Mouse (Mus musculus): ENCODE measurements at regions not wholly inside any gene's neighbourhood (a gene's known extent, or its start where the extent isn't known, plus 50 kb on each side); places are given as distances from the start of the nearest gene placed in this dataset.

DNA sequence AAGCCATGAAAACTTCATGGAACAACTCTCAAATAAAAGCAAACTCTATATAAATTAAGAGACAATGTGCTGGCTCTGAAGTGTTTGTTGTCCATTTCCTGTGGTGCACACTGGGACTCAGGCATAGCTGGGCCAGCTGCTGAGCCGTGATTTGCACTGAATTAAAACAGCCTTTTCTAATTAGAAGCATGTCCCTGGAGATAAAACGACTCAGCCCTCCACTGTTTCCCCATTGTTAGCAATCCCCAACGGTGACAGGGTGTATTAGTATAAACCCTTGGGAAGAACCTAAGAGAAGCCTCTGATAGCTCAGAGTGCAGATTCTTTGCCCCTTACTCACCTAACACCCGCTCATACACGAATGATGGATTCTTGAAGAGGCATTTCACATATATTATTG, 182.9 kb upstream of the Gm12728 start:
- no peaks in the 10 kb centered on the region for H3K27me3 ChIP-seq (ENCODE audit: control insufficient read depth, insufficient read depth, insufficient read length)
- no peaks in the 10 kb centered on the region for H3K36me3 ChIP-seq (ENCODE audit: control insufficient read depth, insufficient read depth)
- H3K4me3 ChIP-seq = no peak overlapping the region
- H3K79me2 ChIP-seq (ENCODE audit: control insufficient read depth, insufficient read depth) = no peaks in the 10 kb centered on the region
- H3ac ChIP-seq (ENCODE audit: control insufficient read depth, insufficient read length) = no peak overlapping the region
- TF ChIP-seq POLR2AphosphoS2 (IDR thresholded peaks at IDR 0.05; ENCODE audit: insufficient read length, low read depth) (no peak), E2F4 (IDR thresholded peaks at IDR 0.05; ENCODE audit: insufficient read depth) (no peak), REST (IDR thresholded peaks at IDR 0.05; ENCODE audit: insufficient read depth, insufficient read length) (no peak), MYOD1 (IDR thresholded peaks at IDR 0.05; ENCODE audit: control insufficient read depth in 1 of 3, insufficient read length in 2 of 3, low read depth in 2 of 3) (no peak), POLR2A (IDR thresholded peaks at IDR 0.05; ENCODE audit: insufficient read length, low read depth) (no peak), USF1 (IDR thresholded peaks at IDR 0.05; ENCODE audit: low read depth) (no peak)
- H3K4me2 ChIP-seq (ENCODE audit: low read depth) = no peak overlapping the region

DNA sequence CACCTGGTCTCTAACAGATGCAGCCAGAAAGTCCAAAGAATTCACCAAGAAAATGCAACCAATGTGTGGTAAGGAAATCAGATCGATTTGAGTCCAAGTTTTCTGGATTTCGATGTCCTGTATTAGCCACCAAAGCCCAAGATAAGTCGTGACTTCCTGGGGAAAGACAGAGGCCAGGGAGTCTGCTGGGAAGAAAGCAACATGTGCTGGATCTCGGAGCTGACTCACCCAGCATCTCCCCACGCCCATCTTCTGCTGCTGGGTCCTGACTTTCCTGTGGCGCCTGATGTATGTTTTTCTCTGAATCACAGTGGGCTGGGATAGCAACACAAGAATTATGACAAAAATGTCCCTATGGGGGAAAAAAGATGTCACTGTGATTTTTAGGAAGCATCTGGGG, 178.8 kb upstream of the Gm12728 start:
- Histone ChIP-seq H3K79me2 (ENCODE audit: control insufficient read depth, insufficient read depth) (no peaks in the 10 kb centered on the region), H3ac (ENCODE audit: control insufficient read depth, insufficient read length) (no peak overlapping the region), H3K4me3 (no peak overlapping the region), H3K36me3 (ENCODE audit: control insufficient read depth, insufficient read depth) (no peaks in the 10 kb centered on the region), H3K27me3 (ENCODE audit: control insufficient read depth, insufficient read depth, insufficient read length) (no peaks in the 10 kb centered on the region), H3K4me2 (ENCODE audit: low read depth) (peak overlapping the region; percentile 19)
- TF ChIP-seq POLR2AphosphoS2 (IDR thresholded peaks at IDR 0.05; ENCODE audit: insufficient read length, low read depth) (no peak), MAX (IDR thresholded peaks at IDR 0.05; ENCODE audit: low read depth) (no peak), USF1 (IDR thresholded peaks at IDR 0.05; ENCODE audit: low read depth) (no peak), MYOG (IDR thresholded peaks at IDR 0.05; ENCODE audit: control insufficient read depth in 1 of 3, insufficient read depth in 1 of 3, insufficient read length in 2 of 3, low read depth in 2 of 3) (no peak), POLR2A (IDR thresholded peaks at IDR 0.05; ENCODE audit: insufficient read length, low read depth) (no peak), MYOD1 (IDR thresholded peaks at IDR 0.05; ENCODE audit: control insufficient read depth in 1 of 3, insufficient read length in 2 of 3, low read depth in 2 of 3) (no peak), REST (IDR thresholded peaks at IDR 0.05; ENCODE audit: insufficient read depth, insufficient read length) (no peak), CEBPB (IDR thresholded peaks at IDR 0.05; ENCODE audit: insufficient read depth, poor library complexity, severe bottlenecking) (no peak), TCF12 (IDR thresholded peaks at IDR 0.05; ENCODE audit: insufficient read depth, poor library complexity, severe bottlenecking) (no peak), SRF (IDR thresholded peaks at IDR 0.05; ENCODE audit: control insufficient read depth, insufficient read length, low read depth) (no peak)

DNA sequence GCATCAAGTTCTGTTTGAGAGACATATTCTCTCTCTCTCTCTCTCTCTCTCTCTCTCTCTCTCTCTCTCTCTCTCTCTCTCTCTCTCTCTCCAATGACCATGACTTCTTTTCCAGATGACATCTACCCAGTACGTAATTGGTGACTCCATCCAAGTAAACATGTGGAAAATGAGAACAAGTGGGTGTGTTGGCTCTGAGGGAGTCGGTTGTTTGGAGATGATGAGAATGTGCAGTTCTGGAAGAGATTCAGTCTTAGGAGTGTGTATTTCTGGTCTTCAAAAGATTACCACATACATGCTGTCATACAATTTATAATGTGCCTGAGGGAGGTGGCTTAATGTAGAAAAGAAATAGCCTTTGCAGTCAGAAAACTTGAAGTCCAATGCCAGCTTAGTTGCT, 175.3 kb upstream of the Gm12728 start:
- no peaks in the 10 kb centered on the region for H3K79me2 ChIP-seq (ENCODE audit: control insufficient read depth, insufficient read depth)
- TF ChIP-seq REST (IDR thresholded peaks at IDR 0.05; ENCODE audit: insufficient read depth, insufficient read length) = no peak
- TF ChIP-seq POLR2AphosphoS2 (IDR thresholded peaks at IDR 0.05; ENCODE audit: insufficient read length, low read depth) = no peak
- no peak for TF ChIP-seq TCF12 (IDR thresholded peaks at IDR 0.05; ENCODE audit: insufficient read depth, poor library complexity, severe bottlenecking)
- no peak for TF ChIP-seq USF1 (IDR thresholded peaks at IDR 0.05; ENCODE audit: low read depth)
- TF ChIP-seq POLR2A (IDR thresholded peaks at IDR 0.05; ENCODE audit: insufficient read length, low read depth) = no peak
- no peak for TF ChIP-seq CEBPB (IDR thresholded peaks at IDR 0.05; ENCODE audit: insufficient read depth, poor library complexity, severe bottlenecking)
- TF ChIP-seq SRF (IDR thresholded peaks at IDR 0.05; ENCODE audit: control insufficient read depth, insufficient read length, low read depth) = no peak
- TF ChIP-seq MYOG (IDR thresholded peaks at IDR 0.05; ENCODE audit: control insufficient read depth in 1 of 3, insufficient read depth in 1 of 3, insufficient read length in 2 of 3, low read depth in 2 of 3) = no peak
- no peak for TF ChIP-seq MYOD1 (IDR thresholded peaks at IDR 0.05; ENCODE audit: control insufficient read depth in 1 of 3, insufficient read length in 2 of 3, low read depth in 2 of 3)
- TF ChIP-seq E2F4 (IDR thresholded peaks at IDR 0.05; ENCODE audit: insufficient read depth) = no peak
- no peak for TF ChIP-seq MAX (IDR thresholded peaks at IDR 0.05; ENCODE audit: low read depth)
- no peak for TF ChIP-seq TCF3 (IDR thresholded peaks at IDR 0.05; ENCODE audit: insufficient read length, low read depth)
- H3K27me3 ChIP-seq (ENCODE audit: control insufficient read depth, insufficient read depth, insufficient read length) = no peaks in the 10 kb centered on the region
- no peak overlapping the region for H3ac ChIP-seq (ENCODE audit: control insufficient read depth, insufficient read length)
- H3K4me3 ChIP-seq = no peak overlapping the region
- H3K36me3 ChIP-seq (ENCODE audit: control insufficient read depth, insufficient read depth) = no peaks in the 10 kb centered on the region
- H3K4me2 ChIP-seq (ENCODE audit: low read depth) = no peak overlapping the region

DNA sequence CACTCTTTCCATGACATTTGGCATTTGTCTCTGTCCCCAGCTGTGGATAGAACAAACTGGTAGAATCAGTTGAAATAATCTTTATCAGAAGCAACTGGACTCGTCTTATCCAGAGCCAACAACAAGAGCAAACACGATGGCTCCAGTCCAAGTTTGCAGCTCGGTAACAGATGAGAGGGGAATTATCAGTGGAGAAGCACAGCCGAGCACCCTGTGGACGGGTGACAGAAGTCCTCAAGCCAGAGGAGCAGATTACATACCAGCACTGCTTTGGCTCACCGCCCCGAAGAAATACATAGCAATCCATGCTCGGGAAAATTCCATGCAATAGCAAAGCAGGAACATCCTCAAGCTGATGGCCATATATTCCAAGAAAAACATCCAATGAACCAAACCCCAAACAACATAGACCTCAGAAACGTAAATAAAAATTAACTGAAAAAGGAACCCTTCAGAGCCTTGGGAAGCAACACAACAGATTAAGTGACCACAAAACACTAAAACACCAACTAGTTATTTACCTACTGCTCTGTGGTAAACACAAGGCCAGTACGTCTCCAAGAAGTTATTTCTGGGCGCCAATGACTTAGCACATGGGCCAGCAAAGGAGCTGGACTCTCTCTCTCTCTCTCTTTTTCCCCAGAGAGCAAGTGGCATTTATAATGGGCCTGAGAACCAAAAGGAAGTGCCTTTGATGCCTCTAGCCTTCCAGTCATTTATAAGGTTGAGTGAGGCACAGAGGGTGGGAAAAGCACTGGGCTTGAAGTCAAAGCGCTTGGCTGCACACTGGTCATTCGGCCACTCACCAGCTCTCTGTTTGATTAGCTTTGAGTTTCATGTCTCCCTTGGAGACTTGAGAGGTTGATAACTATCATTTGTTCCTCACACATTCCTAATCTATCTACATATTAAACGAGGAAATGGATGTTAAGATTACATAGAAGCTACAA, 163.0 kb upstream of the Gm12728 start:
- Histone ChIP-seq H3K4me2 (ENCODE audit: low read depth) (no peak overlapping the region), H3K27me3 (ENCODE audit: control insufficient read depth, insufficient read depth, insufficient read length) (no peaks in the 10 kb centered on the region), H3K36me3 (ENCODE audit: control insufficient read depth, insufficient read depth) (no peaks in the 10 kb centered on the region), H3ac (ENCODE audit: control insufficient read depth, insufficient read length) (no peak overlapping the region), H3K79me2 (ENCODE audit: control insufficient read depth, insufficient read depth) (no peaks in the 10 kb centered on the region), H3K4me3 (no peak overlapping the region)
- no peak for TF ChIP-seq TCF12 (IDR thresholded peaks at IDR 0.05; ENCODE audit: insufficient read depth, poor library complexity, severe bottlenecking)
- TF ChIP-seq E2F4 (IDR thresholded peaks at IDR 0.05; ENCODE audit: insufficient read depth) = no peak
- TF ChIP-seq USF1 (IDR thresholded peaks at IDR 0.05; ENCODE audit: low read depth) = no peak
- TF ChIP-seq CEBPB (IDR thresholded peaks at IDR 0.05; ENCODE audit: insufficient read depth, poor library complexity, severe bottlenecking) = no peak
- TF ChIP-seq REST (IDR thresholded peaks at IDR 0.05; ENCODE audit: insufficient read depth, insufficient read length) = no peak
- TF ChIP-seq MAX (IDR thresholded peaks at IDR 0.05; ENCODE audit: low read depth) = no peak
- no peak for TF ChIP-seq POLR2A (IDR thresholded peaks at IDR 0.05; ENCODE audit: insufficient read length, low read depth)
- TF ChIP-seq POLR2AphosphoS2 (IDR thresholded peaks at IDR 0.05; ENCODE audit: insufficient read length, low read depth) = no peak
- no peak for TF ChIP-seq MYOG (IDR thresholded peaks at IDR 0.05; ENCODE audit: control insufficient read depth in 1 of 3, insufficient read depth in 1 of 3, insufficient read length in 2 of 3, low read depth in 2 of 3)
- no peak for TF ChIP-seq SRF (IDR thresholded peaks at IDR 0.05; ENCODE audit: control insufficient read depth, insufficient read length, low read depth)
- TF ChIP-seq MYOD1 (IDR thresholded peaks at IDR 0.05; ENCODE audit: control insufficient read depth in 1 of 3, insufficient read length in 2 of 3, low read depth in 2 of 3) = no peak
- TF ChIP-seq TCF3 (IDR thresholded peaks at IDR 0.05; ENCODE audit: insufficient read length, low read depth) = no peak

Measured in myocyte (in vitro differentiated cells).